Mouse (Mus musculus) adrenal gland, adult 2 months (tissue): ENCODE results near the gene Csf3. TPM values are rescaled to one million over a fixed set of nuclear protein-coding genes. Genes with fewer than 3 reads are reported as not detected.
"Not testable (repeated sequence)": the region's sequence is repeated elsewhere in the genome, so short reads cannot be mapped to it uniquely, and the experiment has no call there.

ENCODE experiments used
- DNase-seq: peaks from one replicate; pipeline ENCODE4 v3.0.0; 2021
- polyA plus RNA-seq: library from polyadenylated mRNA; depleted of rRNA; stranded (reverse); fragments of >200 nt; gene quantifications from 2 replicates; pipeline ENCODE4 v1.2.3, GENCODE M21; 2012
- total RNA-seq, 2 experiments: library from RNA; stranded (reverse); gene quantifications; 2 replicates each; pipeline ENCODE4 v1.2.3; 2021

The Csf3 gene
- total and polyA plus RNA-seq, 3 experiments = not detected

DNA sequence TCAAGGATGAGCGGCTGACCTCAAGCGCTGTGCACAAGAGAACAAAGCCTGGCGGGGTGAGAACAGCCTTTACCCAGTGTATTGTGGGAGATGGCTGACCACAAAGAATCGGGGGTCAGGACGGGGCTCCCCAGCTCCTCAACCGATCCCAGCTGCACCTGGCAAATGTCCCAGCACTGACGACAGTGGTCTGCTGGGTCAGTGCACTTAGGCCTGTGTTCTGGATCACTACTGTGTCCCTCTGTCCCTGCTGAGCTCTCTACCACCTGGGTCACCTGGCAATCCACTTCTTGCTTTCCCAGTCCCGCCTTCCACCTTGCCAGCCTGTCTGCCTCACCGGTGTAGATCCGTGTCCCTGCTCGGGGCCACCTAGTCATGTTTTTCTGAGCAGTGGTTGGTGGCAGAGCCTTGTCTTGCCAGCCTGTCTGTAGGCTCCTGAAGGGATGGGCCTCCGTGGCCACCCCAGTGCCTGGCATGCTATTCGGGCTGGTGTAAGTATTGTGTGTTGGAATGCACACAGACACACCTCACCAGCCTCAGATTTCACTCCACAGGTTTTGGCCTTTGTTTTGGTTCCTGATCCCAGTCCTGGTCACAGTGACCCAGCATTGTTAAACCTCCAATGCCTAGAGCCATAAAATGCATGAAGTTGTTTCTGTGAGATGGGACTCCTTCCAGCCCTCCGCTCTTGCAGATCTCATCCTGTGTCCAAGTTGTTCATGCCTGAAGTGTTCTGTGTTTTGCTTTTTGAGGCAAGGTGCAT lies 4.4 kb upstream of the Csf3 start:
- no peak for DNase-seq

DNA sequence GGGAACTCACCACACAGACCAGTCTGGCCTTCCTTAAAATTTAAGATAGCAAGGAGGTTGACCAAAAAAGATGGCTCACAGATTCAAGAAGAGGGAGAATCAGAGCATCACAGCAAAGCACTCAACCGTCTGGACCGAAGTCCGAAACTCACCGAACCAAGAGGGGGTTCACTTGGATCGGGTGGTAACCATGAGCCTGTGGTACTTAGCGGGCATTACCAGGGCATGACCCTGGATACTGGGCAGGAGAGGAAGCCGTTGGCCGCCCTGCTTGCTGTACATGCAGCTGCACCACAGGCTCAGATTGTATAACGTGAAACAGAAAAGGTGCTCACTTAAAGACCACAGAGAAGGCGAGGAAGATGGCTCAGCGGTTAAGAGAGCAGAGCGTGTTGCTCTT lies 3.8 kb upstream of the Csf3 start:
- DNase-seq = no peak

DNA sequence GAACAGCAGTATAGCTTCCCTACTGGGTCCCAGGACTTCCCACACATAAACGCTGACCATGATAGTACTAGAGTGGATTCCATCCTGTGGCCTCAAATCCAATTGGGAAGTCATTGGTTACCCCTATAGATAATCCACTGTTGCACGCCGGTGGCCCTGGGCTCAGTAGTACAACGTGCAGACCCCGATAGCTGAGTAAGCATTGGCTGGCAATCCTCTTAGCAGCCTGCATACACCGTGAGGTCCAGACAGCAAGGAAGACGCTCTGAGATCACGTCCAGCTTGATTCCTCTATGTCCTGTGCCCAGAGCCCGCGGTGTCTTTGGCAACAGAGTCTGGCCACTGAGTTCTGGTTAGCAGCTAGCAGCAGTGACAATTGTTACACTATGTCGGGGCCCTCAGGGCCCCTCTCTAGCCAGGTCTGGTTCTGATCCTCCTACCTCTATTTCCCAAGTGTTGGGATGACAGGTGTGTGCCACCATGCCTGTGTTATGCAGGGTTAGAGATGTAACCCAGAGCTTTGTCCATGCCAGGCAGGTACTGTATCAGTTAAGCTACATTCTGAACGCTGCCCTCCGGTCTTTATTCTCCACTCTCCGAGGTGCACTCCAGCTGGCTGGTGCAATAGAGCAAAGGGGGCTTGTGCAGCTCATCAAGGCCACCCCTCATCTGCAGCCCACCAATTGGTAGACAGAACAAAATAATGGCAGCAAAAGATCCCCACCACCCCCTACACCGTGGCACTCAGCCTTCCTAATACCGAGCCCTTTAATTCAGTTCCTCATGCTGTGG lies 2.0 kb upstream of the Csf3 start:
- no peak for DNase-seq

DNA sequence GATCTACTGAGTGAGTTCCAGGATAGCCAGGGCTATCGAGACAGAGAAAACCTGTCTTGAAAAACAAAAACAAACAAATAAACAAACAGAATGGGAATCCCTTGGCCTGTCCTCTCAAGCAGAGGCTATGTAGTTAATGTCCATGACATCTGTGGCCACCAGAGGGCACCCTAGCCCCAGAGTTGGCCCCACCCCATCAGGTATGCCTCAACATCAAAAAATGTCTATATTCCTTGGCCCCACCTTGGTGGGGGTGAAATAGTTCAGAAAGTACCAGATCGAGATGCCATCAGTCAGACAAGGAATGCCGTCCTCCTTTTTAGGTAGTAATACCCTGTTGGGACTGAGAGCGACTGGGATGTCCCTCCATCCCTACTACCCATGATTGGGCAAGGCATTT lies 1.2 kb upstream of the Csf3 start:
- peak; percentile 76 for DNase-seq

DNA sequence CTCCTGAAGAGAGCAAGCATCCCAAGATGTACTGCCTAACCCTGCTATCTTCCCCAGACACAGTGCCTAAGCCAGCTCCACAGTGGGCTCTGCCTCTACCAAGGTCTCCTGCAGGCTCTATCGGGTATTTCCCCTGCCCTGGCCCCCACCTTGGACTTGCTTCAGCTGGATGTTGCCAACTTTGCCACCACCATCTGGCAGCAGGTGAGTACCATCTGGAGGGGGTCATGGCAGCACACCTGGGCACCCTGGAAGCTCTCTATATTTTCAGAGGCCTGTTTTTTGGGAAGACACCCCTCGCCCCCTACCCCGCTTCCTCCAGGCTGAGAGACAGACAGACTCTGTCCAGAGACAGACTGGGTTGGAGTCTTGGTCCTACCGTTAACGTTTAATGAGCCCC lies 1.3 kb downstream of the Csf3 start:
- DNase-seq = no peak

DNA sequence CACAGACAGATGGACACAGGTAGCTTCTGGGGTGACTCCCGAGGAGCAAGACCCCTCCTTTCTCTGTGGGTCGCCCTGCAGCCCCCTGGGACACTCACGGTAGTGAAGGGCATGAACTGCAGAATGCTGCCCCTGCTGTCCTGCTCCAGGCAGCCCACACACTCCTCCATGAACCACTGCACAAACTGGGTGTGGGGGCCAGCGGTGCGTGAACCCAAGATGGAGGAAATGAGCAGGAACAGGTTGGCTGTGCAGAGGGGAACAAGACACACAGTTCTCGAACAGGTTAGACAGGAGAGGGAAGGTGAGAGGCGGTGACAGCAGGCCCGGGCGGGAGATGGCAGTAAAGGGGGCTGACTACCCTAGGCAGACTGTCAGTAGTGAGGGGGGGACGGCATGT lies 4.0 kb downstream of the Csf3 start:
- DNase-seq = no peak

DNA sequence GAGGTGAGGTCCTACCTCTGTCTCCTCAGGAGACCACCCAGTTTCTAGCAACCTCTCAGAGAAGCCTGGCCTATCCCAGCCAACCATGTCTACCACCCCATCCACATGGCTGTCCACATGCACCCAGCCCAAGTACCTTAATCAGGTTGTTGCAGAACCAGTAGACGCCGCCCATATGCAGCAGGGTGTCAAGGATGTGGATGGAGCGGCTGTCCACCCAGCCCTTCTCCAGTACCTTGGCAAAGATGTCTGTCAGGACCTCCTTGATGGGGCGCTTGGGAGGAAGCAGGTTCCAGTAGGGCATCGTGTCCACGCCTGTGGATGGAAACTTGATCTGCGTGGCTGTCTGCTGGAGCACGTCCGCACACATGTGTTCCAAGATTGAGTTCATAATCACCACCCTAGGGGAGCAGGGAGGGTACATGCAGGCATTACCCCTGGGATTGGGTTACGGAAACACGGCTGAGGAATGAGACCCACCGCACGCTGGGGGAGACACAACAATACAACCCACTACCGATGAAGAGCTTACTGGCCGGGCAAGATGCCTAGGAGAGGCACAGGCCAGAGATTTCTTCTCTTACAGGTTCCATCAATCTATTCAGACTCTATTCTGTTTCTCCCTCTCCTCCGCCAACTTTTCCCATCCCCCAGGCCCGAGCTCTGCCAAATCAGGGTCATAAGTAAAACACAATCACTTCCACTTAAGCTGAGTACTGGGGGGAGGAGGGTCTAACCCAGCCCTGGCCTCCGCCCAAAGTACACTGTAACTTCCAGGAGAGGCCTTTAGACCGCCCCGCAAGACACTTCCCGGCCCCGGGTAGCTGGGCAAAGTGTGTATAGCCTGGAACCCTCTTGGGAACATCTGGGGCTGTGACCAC lies 6.6 kb downstream of the Csf3 start:
- DNase-seq = no peak

DNA sequence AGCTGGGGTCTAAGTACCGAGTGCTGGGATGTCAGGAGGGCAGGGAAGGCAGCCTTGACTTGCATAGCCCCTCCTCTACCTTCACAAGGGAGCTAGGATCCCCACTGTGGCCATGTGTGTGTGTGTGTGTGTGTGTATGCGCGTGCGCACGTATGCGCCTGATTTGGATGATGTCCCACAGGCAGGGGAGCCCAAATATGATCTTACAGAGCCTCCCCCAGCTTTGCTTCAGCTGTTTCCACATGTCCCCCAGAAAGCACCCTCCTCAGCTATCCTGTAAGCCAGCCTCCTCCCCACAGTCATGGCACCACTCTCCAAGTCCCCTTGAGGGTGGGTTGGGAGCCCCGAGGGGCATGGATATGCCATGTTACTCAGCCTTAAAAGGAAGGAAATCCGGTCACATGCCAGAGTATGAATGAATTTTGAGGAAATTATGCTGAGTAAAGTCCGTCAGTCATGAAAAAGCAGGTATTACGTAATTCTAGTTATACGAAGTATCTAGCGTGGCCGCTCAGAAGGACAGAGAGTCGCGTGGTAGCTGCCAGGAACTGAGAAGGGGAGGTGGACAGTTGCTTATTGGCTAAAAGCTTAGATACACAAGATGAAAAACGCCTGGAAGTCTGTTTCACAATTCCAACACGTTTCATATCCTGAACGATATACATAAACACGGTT lies 7.4 kb downstream of the Csf3 start:
- DNase-seq = no peak

DNA sequence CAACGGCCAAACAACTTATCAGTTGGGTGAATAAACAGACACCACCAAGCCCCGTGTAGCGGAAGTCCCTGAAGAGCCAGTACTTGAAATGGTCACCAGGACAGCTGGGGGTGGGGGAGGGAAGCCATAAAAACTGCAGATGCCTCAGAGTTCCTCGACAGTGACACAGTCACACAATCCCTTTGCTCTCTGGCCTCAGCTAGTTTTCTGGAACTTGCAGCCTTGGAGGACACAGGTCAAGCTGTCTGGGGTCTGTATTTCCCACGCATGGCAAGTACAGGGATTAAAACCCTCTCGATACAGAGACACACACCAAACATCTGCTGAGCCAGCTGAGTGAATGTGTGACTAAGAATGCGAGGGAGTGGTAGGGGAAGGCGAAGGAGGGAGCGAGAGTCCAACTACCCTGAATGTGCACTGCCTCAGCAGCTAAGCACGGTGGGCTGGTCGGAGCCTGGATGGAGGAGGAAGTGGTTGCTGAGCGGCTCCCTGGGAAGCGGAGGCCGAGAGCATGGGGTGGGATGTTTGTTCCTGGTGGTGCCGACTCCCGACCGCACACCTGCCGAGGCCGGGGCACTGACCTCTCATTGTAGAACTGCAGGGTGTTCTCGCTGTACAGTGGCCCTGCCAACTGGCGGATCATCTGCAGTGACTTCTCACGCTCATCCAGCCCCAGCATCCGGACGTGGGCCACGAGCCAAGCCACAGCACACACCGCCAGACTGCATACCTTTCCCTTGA lies 8.1 kb downstream of the Csf3 start:
- DNase-seq = no peak

DNA sequence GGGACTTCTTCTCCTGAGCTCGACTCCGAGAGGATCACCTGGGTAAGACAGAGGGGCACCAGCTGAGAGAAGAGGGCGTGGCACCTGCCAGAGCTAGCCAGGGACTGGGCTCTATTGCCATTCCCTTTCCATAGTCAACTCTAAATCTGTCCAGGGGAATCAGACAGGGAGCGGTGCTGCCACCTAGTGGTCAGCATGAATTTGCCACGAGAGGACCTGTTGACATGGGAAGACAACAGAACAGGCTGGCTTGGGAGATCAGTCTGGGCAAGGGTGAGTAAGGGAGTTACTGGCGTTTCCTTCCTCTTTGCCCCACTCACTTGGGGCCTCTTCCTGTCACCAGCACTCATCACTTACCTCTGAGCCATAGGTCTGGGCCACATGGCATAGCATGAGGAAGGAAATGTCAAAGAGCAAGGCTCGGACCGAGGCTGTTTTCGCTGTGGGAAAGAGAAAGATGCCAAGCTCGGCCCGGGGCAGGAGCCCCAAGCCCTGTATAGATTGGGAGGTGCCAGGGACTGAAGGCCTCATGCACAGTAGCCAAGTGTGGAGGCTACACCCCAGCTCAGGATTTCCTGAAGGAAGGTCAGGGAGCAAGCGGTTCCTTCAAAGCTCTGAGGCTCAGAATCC lies 9.5 kb downstream of the Csf3 start:
- peak; percentile 78 for DNase-seq

DNA sequence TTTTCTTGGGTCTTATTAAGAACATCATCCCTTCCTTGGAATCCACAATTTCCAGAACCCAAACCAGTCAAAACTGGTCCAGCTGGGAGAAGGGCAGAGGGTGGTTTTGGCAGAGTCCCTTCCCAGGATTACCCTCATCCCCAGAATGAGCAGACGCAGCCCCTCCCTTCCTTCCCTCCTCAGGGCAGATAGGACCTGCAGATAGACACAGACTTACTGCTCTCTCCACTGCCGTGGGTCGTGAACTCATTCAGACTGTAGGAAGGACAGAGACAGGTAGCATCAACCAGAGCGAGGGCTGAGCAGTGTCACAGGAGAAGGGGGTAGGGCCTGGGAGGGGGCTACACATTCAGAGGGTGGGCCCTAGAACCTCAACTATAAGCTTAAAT lies 10.0 kb downstream of the Csf3 start:
- DNase-seq = no peak

DNA sequence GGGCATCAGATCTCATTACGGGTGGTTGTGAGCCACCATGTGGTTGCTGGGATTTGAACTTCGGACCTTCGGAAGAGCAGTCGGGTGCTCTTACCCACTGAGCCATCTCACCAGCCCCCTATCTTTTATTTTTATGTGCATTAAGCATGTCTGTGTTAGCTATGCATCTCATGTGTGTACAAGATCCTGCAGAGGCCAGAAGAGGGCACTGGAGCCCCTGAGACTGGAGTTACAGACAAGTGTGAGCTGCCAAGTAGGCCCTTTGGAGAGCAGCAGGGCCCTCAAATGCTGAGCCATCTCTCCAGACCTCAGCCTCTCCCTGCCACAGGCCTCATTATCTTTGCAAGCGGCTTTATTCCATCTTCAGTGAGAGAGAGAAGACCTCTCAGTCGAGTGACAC lies 10.9 kb downstream of the Csf3 start:
- not testable (repeated sequence) for DNase-seq

DNA sequence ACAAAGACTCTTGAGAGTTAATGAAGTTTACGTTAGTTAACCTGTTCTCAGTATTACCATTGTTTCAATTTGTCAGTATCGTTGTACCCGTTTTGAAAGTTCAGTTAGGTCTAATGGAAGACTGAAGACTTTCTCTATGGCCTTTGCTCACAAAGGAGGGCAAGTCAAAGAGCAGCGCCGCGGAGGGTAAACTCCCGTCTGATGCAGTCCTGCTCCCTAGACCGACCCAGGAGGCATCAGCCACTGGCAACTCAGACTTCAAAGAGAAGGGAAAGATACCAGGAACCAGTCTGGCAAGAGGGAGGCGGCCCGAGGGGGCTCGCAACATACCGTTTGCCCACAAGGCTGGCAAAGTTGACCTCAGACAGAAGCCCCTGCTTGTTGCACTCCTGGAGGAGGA lies 12.6 kb downstream of the Csf3 start:
- no peak for DNase-seq

DNA sequence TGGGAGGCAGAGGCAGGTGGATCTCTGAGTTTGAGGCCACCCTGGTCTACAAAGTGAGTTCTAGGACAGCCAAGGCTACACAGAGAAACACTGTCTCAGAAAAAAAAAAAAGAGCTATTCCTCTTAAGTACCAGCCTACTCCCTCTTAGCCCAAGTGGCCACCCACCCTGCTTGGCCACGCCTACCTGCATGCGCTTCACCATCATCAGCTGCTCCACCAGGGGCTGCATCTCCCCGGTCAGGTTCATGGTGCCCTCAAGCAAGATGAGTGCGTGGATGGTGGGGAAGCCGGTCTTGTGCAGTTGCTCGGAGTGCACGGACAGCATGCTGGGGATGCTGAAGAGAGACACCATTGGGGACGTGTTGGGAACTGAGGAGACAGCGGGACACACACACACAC lies 14.9 kb downstream of the Csf3 start:
- DNase-seq = no peak

DNA sequence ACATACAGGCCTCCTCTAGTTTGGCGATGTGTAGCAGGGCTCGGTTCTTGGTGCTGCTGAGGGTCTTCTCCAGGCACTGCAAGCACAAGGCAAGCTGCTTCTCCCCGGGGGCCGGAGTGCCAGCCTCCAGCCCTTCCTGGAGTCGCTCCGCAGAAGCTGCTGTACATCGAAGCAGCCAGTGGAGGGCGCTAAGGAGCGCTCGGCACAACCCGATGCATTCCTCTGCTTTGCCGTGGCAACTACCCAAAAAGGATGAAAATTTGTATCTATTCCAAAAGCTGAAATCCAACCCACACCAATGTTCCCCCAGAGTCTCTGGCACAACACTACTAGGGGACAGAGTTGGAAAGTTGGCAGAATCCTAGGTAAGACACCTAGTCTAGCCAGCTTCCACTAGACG lies 16.8 kb downstream of the Csf3 start:
- DNase-seq = peak; percentile 80

DNA sequence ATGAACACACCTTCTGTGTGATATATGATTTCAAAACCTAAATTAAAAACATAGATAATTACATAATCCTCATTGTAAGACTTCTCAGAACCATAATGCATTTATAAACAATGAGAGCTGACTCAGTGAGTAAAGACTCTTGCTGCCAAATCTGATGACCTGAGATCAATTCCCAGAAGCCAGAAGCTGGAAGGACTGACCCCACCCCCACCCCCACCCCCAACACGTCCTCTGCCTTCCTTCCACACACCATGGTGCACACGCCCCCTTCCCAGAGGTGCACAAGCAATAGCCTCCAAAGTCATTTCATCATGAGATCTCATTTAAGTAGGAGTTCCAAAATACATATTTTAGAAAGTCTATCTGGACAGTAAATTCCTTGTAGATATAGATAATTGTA lies 19.7 kb downstream of the Csf3 start:
- no peak for DNase-seq

DNA sequence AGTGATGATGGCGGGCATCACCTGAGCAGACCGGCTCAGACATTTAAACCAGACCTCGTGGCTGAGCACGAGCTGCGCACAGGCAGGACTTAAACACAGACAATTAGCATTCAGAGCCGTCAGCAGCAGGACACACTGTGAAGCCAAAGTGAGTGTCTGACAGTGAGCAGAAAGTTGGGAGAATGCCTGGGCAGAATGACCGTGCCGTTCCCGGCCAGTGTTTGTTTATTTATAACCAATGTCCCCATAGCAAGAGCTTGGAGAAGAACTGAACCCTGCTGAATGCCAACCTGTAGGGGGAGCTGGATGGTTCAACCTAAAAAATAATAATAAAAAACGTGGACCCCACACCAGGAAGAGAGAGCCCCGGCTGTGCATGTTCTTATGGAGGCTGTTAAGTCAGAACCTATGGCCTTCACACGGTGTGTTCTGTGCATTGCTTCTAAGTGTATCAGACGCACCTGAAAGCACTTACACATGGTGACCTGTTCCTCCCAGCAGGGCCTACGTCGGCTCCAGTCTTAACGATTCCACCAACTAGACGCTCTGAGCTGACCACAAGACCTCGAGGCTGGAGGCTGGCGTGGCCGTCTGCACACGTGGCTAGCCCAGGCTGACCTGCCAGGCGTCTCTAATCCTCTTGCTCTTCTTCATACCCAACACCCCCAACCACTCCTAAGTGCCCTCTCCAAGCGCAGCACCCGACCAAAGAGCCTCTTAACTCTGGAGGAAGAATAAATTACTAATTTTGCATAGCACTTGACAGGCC lies 20.6 kb downstream of the Csf3 start:
- peak; percentile 61 for DNase-seq

DNA sequence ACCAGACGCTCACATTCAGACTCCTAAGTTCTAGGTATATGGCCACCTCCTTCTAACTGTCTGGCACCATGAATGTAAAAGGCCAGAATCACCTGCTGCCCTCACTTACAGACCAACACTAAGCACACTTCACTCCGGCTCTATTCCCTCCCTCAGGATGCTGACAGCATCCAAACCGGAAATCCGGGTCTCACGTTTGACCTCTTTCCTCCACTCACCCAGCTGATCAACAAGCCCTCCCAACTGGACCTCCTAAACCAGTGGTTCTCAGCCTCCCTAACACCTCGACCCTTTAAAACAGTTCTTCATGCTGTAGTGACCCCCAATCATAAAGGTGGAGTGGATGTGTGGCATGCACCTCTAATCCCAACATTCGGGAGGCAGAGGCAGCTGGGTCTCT lies 22.0 kb downstream of the Csf3 start:
- no peak for DNase-seq

DNA sequence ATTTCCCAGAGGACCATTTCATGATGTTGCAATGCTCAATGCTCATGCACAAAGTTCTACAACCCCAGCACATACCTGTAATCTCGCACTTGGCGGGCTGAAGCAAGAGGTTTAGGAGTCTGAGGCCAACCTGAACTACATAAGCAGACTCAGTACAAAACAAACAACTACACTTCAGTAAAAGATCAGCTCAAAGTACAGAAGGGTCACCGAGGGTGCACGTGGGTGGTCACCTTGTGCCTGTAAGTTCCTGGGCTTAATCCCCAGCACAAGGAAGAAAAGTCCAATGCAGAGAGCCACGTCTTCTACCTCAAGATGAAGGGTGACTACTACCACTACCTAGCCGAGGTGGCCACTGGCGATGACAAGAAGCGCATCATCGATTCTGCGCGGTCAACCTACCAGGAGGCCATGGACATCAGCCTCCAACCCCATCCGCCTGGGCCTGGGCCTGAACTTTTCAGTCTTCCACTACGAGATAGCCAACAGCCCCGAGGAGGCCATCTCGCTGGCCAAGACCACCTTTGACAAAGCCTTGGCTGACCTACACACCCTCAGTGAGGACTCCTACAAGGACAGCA lies 25.0 kb downstream of the Csf3 start:
- DNase-seq = no peak

DNA sequence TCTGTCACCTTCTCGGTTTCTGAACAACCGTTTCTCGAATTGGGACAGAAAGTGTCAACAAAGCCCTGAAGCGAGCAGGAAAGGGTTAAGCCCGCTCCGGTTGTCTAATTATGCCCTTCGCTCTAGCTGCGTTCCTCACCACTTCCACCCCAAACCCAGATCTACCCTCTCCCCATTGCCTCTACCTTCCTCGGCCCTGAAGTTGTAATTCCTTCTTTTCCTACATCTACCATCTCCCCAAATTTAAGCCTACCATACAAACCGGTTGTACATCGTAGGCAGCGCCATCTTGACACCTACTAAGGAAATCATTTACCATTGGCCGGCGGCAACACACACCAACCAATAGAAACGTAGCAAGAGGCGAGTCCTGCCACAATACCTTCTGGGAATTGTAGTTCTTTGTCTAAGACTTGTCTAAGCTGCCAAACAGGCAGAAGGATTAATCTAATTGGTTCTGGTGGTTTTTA lies 28.1 kb downstream of the Csf3 start, which contains the start of gene Med24:
Gene Med24, minus strand, starts transcription at position 317 of the 470 bp plus-strand sequence.
- peak; percentile 91 for DNase-seq
